Mouse (Mus musculus) stomach, embryonic 14.5 days (tissue): Measurements from ENCODE around the gene Sult1c2. TPM values are rescaled to one million over a fixed set of nuclear protein-coding genes. Genes with fewer than 3 reads are reported as not detected.
"Not testable (repeated sequence)": the region's sequence is repeated elsewhere in the genome, so short reads cannot be mapped to it uniquely, and the experiment has no call there.

Experiments
- ATAC-seq: fragments of 200-750 bp; cut with Nextera tagmentation; 2 replicates; pipeline ENCODE4 v1.8.0; 2017; ENCODE audit warnings: low read depth, moderate TSS enrichment; ENCODE audit not compliant: insufficient number of reproducible peaks, insufficient read depth, low FRiP score
- H3K27ac ChIP-seq: fragments of 300-500 bp; sonication (generic); 2 replicates; pipeline ENCODE4 v1.5.1; 2014; ENCODE audit warnings: mild to moderate bottlenecking, low read length, moderate library complexity, mixed read lengths
- H3K27me3 ChIP-seq: fragments of 300-500 bp; sonication (generic); 2 replicates; pipeline ENCODE4 v1.6.1; 2014; ENCODE audit warnings: low read length, control low read depth, mixed read lengths; ENCODE audit not compliant: control insufficient read depth, insufficient read depth
- H3K36me3 ChIP-seq: fragments of 300-500 bp; sonication (generic); 2 replicates; pipeline ENCODE4 v1.6.1; 2014; ENCODE audit warnings: mild to moderate bottlenecking, control low read depth, low read length, moderate library complexity, mixed read lengths; ENCODE audit not compliant: control insufficient read depth, insufficient read depth
- H3K4me1 ChIP-seq: fragments of 300-500 bp; sonication (generic); 2 replicates; pipeline ENCODE4 v1.6.1; 2014; ENCODE audit warnings: low read length, control low read depth, mixed read lengths; ENCODE audit not compliant: control insufficient read depth, insufficient read depth
- H3K4me2 ChIP-seq: fragments of 300-500 bp; sonication (generic); replicated peaks from 2 replicates; pipeline ENCODE4 v1.6.1; 2014; ENCODE audit warnings: low read depth, low read length, control low read depth
- H3K4me3 ChIP-seq: fragments of 300-500 bp; sonication (generic); 2 replicates; pipeline ENCODE4 v1.5.1; 2014; ENCODE audit warnings: low read depth, low read length, control low read depth
- H3K9ac ChIP-seq: fragments of 300-500 bp; sonication (generic); replicated peaks from 2 replicates; pipeline ENCODE4 v1.6.1; 2014; ENCODE audit warnings: low read depth, mild to moderate bottlenecking, control low read depth, low read length, moderate library complexity, mixed read lengths
- H3K9me3 ChIP-seq: fragments of 300-500 bp; sonication (generic); 2 replicates; pipeline ENCODE4 v1.6.1; 2016; ENCODE audit warnings: low read depth, low read length, control low read depth; ENCODE audit not compliant: control insufficient read depth
- WGBS: fragments of 180-500 bp; shearing (Covaris S2); extraction: QIAGEN DNeasy Blood & Tissue Kit; methylation state at CpG from one replicate; pipeline ENCODE4 v1.1.7; 2014; 5-methylcytosine and 5-hydroxymethylcytosine counted together
- polyA plus RNA-seq: library from polyadenylated mRNA; unstranded; fragments of >200 nt; fragmentation: Nextera tagmentation; extraction: Ambion mirVana; gene quantifications from 2 replicates; pipeline ENCODE4 v1.2.1, GENCODE M21; 2014

Gene Sult1c2
- polyA plus RNA-seq, 1 experiment from 2014 or later = not detected

GRCm38 (mm10) chr17:53833366-53833765 is 12.8 kb downstream of the Sult1c2 start:
- no peak for ATAC-seq
- WGBS = 58% methylated on average over 3 of the region's 3 CpGs
- H3K9ac ChIP-seq = no peak overlapping the region
- no peak overlapping the region for H3K4me3 ChIP-seq
- no peaks in the 10 kb centered on the region for H3K27me3 ChIP-seq
- peaks cover 5% of the 10 kb centered on the region; the same call in 1 of the 2 replicates for H3K9me3 ChIP-seq
- no peak overlapping the region for H3K27ac ChIP-seq
- no peak overlapping the region for H3K4me2 ChIP-seq
- H3K36me3 ChIP-seq = no peaks in the 10 kb centered on the region
- H3K4me1 ChIP-seq = no peaks in the 10 kb centered on the region

- H3K4me2 ChIP-seq, H3K4me3 ChIP-seq, H3K27ac ChIP-seq, ATAC-seq, H3K9ac ChIP-seq, H3K27me3 ChIP-seq, H3K4me1 ChIP-seq, H3K9me3 ChIP-seq, H3K36me3 ChIP-seq: not testable (repeated sequence)
- WGBS = 80% methylated on average over 16 of the region's 16 CpGs
Measured at GRCm38 (mm10) chr17:53803974-53804373, 42.2 kb downstream of the Sult1c2 start.

- no peaks in the 10 kb centered on the region for H3K36me3 ChIP-seq
- ATAC-seq = no peak
- H3K9ac ChIP-seq = no peak overlapping the region
- WGBS = 76% methylated on average over 1 of the region's 1 CpGs
- H3K4me3 ChIP-seq = no peak overlapping the region
- H3K9me3 ChIP-seq = no peaks in the 10 kb centered on the region
- no peaks in the 10 kb centered on the region for H3K27me3 ChIP-seq
- H3K4me2 ChIP-seq = no peak overlapping the region
- no peak overlapping the region for H3K27ac ChIP-seq
- no peaks in the 10 kb centered on the region for H3K4me1 ChIP-seq
Measured at GRCm38 (mm10) chr17:53783381-53783780, 62.8 kb downstream of the Sult1c2 start.

Other genes starting within 250 kb of the Sult1c2 start
- gene Sgo1, start 157.0 kb downstream of the Sult1c2 start, polyA plus RNA-seq = 39.0 and 47.0 TPM in 2 replicates
- gene Sult1c1, start 144.3 kb upstream of the Sult1c2 start, polyA plus RNA-seq = not detected in 2 replicates